Mouse (Mus musculus): ENCODE data around the gene Csdc2. TPM values are rescaled to one million over a fixed set of nuclear protein-coding genes. Genes with fewer than 3 reads are reported as not detected.
"Not testable (repeated sequence)": the region's sequence is repeated elsewhere in the genome, so short reads cannot be mapped to it uniquely, and the experiment has no call there.

Csdc2 gene
- total RNA-seq (2015) = not detected in 2 replicates
- total RNA-seq (2017) = not detected in 2 replicates

- ATAC-seq (replicated peaks; ENCODE audit: poor library complexity) = no peak
These were observed at the start of gene Csdc2 for GRCm38 (mm10) chr15:81936679-81937078. Csdc2 (plus strand) TSS chr15:81936759.

- no peak for ATAC-seq (replicated peaks; ENCODE audit: poor library complexity)
These were observed 49.6 kb upstream of the Csdc2 start for GRCm38 (mm10) chr15:81886795-81887550.

GRCm38 (mm10) chr15:81889175-81889574 is 47.4 kb upstream of the Csdc2 start:
- no peak for ATAC-seq (replicated peaks; ENCODE audit: poor library complexity)

GRCm38 (mm10) chr15:81891140-81891802 is 45.3 kb upstream of the Csdc2 start:
- no peak for ATAC-seq (replicated peaks; ENCODE audit: poor library complexity)

GRCm38 (mm10) chr15:81891822-81892580 is 44.6 kb upstream of the Csdc2 start:
- peak; percentile 34; the same call in 1 of the 2 replicates for ATAC-seq (replicated peaks; ENCODE audit: poor library complexity)

GRCm38 (mm10) chr15:81894002-81894401 is 42.6 kb upstream of the Csdc2 start:
- no peak for ATAC-seq (replicated peaks; ENCODE audit: poor library complexity)

GRCm38 (mm10) chr15:81896407-81896806 is 40.2 kb upstream of the Csdc2 start:
- ATAC-seq (replicated peaks; ENCODE audit: poor library complexity) = no peak

GRCm38 (mm10) chr15:81897607-81898285 is 38.8 kb upstream of the Csdc2 start:
- ATAC-seq (replicated peaks; ENCODE audit: poor library complexity) = no peak

GRCm38 (mm10) chr15:81898751-81899150 is 37.8 kb upstream of the Csdc2 start:
- no peak for ATAC-seq (replicated peaks; ENCODE audit: poor library complexity)

GRCm38 (mm10) chr15:81904939-81905338 is 31.6 kb upstream of the Csdc2 start:
- peak; percentile 77 for ATAC-seq (replicated peaks; ENCODE audit: poor library complexity)

- no peak for ATAC-seq (replicated peaks; ENCODE audit: poor library complexity)
These were observed 28.6 kb upstream of the Csdc2 start for GRCm38 (mm10) chr15:81907953-81908352.

- not testable (repeated sequence) for ATAC-seq (replicated peaks; ENCODE audit: poor library complexity)
These were observed 27.8 kb upstream of the Csdc2 start for GRCm38 (mm10) chr15:81908767-81909166.

GRCm38 (mm10) chr15:81912498-81912897 is 24.1 kb upstream of the Csdc2 start:
- no peak for ATAC-seq (replicated peaks; ENCODE audit: poor library complexity)

- peak; percentile 71 for ATAC-seq (replicated peaks; ENCODE audit: poor library complexity)
These were observed 21.9 kb upstream of the Csdc2 start for GRCm38 (mm10) chr15:81914668-81915067.

- no peak for ATAC-seq (replicated peaks; ENCODE audit: poor library complexity)
These were observed 20.9 kb upstream of the Csdc2 start for GRCm38 (mm10) chr15:81915663-81916062.

- ATAC-seq (replicated peaks; ENCODE audit: poor library complexity) = no peak
These were observed 19.4 kb upstream of the Csdc2 start for GRCm38 (mm10) chr15:81917201-81917600.

- ATAC-seq (replicated peaks; ENCODE audit: poor library complexity) = peak; percentile 83
These were observed 18.7 kb upstream of the Csdc2 start for GRCm38 (mm10) chr15:81917621-81918463.

- no peak for ATAC-seq (replicated peaks; ENCODE audit: poor library complexity)
These were observed 17.5 kb upstream of the Csdc2 start for GRCm38 (mm10) chr15:81919062-81919461.

- ATAC-seq (replicated peaks; ENCODE audit: poor library complexity) = no peak
These were observed 15.9 kb upstream of the Csdc2 start for GRCm38 (mm10) chr15:81920546-81921217.

All from megakaryocyte progenitor cell, adult 5-6 weeks (primary cell).